Mouse (Mus musculus) B cell, adult (primary cell): Measurements from ENCODE around the gene Tdpoz2. TPM values are rescaled to one million over a fixed set of nuclear protein-coding genes. Genes with fewer than 3 reads are reported as not detected.

Experiments
- total RNA-seq: library from RNA; stranded (reverse); gene quantifications from 4 replicates; pipeline ENCODE4 v1.2.4, GENCODE M21; 2023; ENCODE audit not compliant: inconsistent age

Tdpoz2 gene
- total RNA-seq: not detected in 4 replicates

DNA sequence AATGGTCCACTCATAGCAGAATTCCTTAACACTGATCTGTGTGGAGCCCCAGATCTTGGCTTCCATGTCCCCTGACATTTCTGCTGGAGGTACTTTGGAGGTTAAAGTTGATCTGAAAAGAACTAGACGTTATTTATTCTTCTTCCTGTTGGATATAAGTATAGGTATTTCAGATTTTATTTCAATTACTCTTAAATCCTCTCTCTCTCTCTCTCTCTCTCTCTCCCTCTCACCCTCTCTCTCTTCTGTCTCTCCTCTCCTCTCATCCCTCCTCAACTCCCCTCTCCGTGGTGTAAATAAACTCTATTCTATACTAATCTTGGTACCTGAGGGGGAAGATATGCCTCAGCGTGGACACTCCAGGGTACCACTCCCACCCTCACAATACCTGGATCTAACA, at the start of gene Tdpoz2:
Tdpoz2 (minus strand) TSS at position 101 of the 400 bp plus-strand sequence.

DNA sequence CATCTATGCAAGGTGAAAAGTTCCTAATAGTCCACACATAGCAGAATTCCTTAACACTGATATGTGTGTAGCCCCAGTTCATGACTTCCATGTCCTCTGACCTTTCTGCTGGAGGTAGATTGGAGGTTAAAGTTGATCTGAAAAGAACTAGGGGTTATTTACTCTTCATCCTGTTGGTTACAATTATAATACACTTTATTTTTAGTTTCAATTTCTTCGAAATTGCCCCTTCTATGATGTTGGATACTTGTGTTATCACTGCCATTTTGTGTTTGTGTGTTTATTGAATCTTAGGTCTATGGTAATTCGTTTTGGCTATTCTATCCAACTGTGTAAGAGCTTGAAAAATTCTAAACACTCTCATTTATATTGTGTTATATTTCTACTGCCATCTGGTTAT, 40.5 kb upstream of the Tdpoz2 start, which contains the start of gene Gm37596:
Gm37596 (minus strand) TSS at position 101 of the 400 bp plus-strand sequence.

DNA sequence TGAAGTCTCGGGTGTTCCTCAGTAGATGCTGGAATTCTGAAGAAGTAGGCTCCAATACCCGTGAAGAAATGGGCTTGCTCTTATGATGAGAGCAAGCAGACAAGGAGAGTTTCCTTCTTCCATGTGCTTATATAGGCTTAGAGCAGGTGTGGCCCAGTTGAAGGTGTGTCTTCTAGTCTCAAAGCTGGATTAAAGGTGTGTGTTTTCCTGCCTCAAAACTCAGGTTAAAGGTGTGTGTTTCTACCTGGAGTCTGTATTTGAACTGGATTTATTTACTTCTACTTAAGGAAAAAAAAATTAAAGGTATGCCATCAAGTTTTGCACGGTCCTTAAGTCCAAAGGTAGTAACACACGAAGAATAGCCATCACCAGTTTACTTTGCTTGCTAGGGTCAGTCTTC, 23.7 kb upstream of the Tdpoz2 start, which contains the start of gene Tdpoz1:
Tdpoz1 (minus strand) TSS at position 101 of the 400 bp plus-strand sequence.

Other genes with a start within 250 kb of the Tdpoz2 start
- not detected in 4 replicates for gene Tchh, start 210.4 kb downstream of the Tdpoz2 start, total RNA-seq
- gene Tchhl1, start 183.9 kb downstream of the Tdpoz2 start, total RNA-seq: not detected in 4 replicates
- 220 to 252 TPM (median 233 TPM) in 4 replicates for gene S100a11, start 132.2 kb downstream of the Tdpoz2 start, total RNA-seq
- 184 to 224 TPM (median 202 TPM) in 4 replicates for gene S100a10, start 97.6 kb downstream of the Tdpoz2 start, total RNA-seq
- not detected in 4 replicates for gene Tdpoz1, start 23.6 kb upstream of the Tdpoz2 start, total RNA-seq
- not detected in 4 replicates for gene Gm37596, start 40.4 kb upstream of the Tdpoz2 start, total RNA-seq
- not detected in 4 replicates for gene Gm5773, start 120.3 kb upstream of the Tdpoz2 start, total RNA-seq
- gene Tdpoz4, start 143.7 kb upstream of the Tdpoz2 start, total RNA-seq: not detected in 4 replicates
- gene Tdpoz3, start 173.3 kb upstream of the Tdpoz2 start, total RNA-seq: not detected in 4 replicates